Mouse (Mus musculus): ENCODE results near the gene Aff4. TPM values are rescaled to one million over a fixed set of nuclear protein-coding genes. Genes with fewer than 3 reads are reported as not detected.
A peak's percentile ranks its signal among the peaks of the same experiment; 100 is the strongest.

Aff4 gene
- polyA plus RNA-seq, 1 experiment, result 38.6 TPM

DNA sequence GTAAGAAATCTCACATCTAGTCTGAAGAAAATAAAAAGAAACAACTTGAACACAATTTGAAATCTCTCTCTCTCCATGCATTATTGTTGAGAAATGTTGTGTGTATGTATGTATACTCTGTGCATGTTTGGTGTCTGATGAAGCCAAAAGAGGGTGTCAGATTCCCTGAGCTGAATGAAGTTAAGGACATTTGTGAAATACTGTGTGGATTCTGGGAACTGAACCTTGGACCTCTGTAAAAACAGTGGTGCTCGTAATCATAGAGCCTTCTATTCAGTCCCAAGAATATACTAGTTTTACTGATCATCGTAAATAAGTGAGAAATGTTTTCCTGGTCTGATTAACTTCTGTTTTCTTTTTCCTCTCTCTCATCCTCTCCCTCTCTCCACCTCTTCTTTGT is 16.4 kb downstream of the Aff4 start:
- H3K4me3 ChIP-seq (ENCODE audit: insufficient read depth, low read length), result no peak overlapping the region
- TF ChIP-seq POLR2A (IDR thresholded peaks at IDR 0.05; ENCODE audit: extremely low read depth, insufficient read depth, low read length) (no peak), CTCF (IDR thresholded peaks at IDR 0.05; ENCODE audit: extremely low read depth, insufficient read depth, low read length) (no peak)
- H3K4me1 ChIP-seq (ENCODE audit: control insufficient read depth, insufficient read depth, low read length), result no peaks in the 10 kb centered on the region
- H3K27ac ChIP-seq (ENCODE audit: insufficient read depth, low read length), result no peak overlapping the region

DNA sequence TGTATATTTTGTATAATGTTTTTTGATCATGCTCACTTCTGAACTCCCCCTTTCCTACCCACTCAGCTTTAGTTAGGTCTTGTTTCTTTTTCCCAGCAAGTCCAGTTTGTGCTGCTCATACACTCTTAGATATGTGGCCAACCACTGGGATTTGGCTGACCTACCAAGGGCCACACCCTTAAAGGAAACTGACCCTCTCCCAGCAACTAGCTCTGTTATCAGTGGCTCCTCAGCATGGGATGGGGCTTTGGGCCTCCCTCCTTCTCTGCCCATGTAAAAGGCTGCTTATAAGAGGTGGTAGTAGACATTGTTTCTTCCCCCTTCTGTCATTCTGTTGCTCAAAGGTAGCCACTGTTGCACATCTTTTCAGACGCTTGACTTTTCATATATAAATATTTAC is 28.3 kb downstream of the Aff4 start:
- Histone ChIP-seq H3K4me1 (ENCODE audit: control insufficient read depth, insufficient read depth, low read length) (no peaks in the 10 kb centered on the region; the same call in none of the 2 replicates), H3K27ac (ENCODE audit: insufficient read depth, low read length) (no peak overlapping the region), H3K4me3 (ENCODE audit: insufficient read depth, low read length) (no peak overlapping the region)
- TF ChIP-seq POLR2A (IDR thresholded peaks at IDR 0.05; ENCODE audit: extremely low read depth, insufficient read depth, low read length) (no peak), CTCF (IDR thresholded peaks at IDR 0.05; ENCODE audit: extremely low read depth, insufficient read depth, low read length) (no peak)

DNA sequence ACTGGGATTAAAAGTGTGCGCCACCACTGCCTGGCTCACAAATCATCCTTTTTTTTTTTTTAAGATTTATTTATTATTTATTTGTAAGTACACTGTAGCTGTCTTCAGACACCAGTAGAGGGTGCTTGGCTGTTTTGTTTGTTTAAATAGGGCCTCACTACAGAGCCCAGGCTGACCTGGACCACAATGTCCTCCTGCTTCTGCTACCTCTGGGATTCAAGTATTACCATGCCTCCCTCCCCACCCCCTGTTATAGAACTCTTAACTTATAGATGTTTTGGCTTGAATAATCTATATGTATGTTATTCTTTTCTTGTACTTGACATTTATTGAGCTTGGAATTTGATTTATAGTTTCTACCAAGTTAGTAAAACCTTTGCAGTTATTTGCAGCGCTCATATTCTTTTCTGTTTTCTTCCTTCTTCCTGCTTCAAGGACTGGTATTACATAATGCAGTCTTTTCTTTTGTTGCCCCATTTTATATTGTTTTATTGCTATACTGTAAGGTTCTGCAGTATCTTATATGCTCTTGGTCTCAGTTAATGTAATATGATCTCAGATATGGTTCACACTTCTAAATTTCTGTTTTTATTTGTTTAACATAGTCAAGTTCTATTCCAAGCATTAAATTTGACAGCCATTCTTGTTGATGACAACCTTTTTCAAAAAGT is 33.3 kb downstream of the Aff4 start:
- H3K4me3 ChIP-seq (ENCODE audit: insufficient read depth, low read length), result no peak overlapping the region
- no peak for TF ChIP-seq POLR2A (IDR thresholded peaks at IDR 0.05; ENCODE audit: extremely low read depth, insufficient read depth, low read length)
- TF ChIP-seq CTCF (IDR thresholded peaks at IDR 0.05; ENCODE audit: extremely low read depth, insufficient read depth, low read length), result no peak
- H3K4me1 ChIP-seq (ENCODE audit: control insufficient read depth, insufficient read depth, low read length), result no peaks in the 10 kb centered on the region; the same call in none of the 2 replicates
- no peak overlapping the region for H3K27ac ChIP-seq (ENCODE audit: insufficient read depth, low read length)

DNA sequence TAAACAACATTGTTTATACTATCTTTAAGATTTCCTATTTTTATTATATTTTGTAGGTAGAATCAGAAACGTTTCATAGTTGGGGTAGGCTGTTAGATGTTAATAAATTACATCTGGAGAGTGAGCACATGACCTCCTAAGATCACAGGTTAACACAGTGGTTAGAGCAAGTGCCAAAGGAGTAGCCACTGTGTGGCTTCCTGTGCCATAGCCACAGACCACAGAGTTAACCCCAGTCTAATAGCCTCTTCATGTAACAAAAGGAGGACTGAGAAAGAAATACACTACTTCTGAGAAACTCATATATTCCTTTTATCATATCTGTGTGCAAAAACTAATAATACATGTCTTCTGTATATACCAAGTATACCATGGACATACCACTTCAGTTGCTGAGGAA is 43.2 kb downstream of the Aff4 start:
- TF ChIP-seq CTCF (IDR thresholded peaks at IDR 0.05; ENCODE audit: extremely low read depth, insufficient read depth, low read length), result no peak
- TF ChIP-seq POLR2A (IDR thresholded peaks at IDR 0.05; ENCODE audit: extremely low read depth, insufficient read depth, low read length), result no peak
- Histone ChIP-seq H3K4me1 (ENCODE audit: control insufficient read depth, insufficient read depth, low read length) (no peaks in the 10 kb centered on the region), H3K27ac (ENCODE audit: insufficient read depth, low read length) (no peak overlapping the region), H3K4me3 (ENCODE audit: insufficient read depth, low read length) (no peak overlapping the region)

DNA sequence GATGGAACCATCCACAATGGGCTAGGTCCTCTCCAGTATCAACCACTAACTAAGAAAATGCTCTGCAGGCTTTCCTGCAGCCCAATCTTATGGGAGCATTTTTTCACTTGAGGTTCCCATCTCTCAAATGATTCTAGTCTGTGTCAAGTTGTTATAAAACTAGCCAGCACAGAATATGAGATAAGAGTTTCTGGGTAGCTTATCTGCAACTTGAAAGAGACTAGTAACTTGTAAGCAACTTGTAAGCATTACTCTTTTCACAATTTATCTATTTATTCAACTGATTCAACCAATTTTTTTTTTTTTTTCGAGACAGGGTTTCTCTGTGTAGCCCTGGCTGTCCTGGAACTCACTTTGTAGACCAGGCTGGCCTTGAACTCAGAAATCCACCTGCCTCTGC is 53.0 kb downstream of the Aff4 start:
- H3K4me3 ChIP-seq (ENCODE audit: insufficient read depth, low read length), result no peak overlapping the region
- no peaks in the 10 kb centered on the region for H3K4me1 ChIP-seq (ENCODE audit: control insufficient read depth, insufficient read depth, low read length)
- H3K27ac ChIP-seq (ENCODE audit: insufficient read depth, low read length), result no peak overlapping the region
- no peak for TF ChIP-seq CTCF (IDR thresholded peaks at IDR 0.05; ENCODE audit: extremely low read depth, insufficient read depth, low read length)
- TF ChIP-seq POLR2A (IDR thresholded peaks at IDR 0.05; ENCODE audit: extremely low read depth, insufficient read depth, low read length), result no peak

DNA sequence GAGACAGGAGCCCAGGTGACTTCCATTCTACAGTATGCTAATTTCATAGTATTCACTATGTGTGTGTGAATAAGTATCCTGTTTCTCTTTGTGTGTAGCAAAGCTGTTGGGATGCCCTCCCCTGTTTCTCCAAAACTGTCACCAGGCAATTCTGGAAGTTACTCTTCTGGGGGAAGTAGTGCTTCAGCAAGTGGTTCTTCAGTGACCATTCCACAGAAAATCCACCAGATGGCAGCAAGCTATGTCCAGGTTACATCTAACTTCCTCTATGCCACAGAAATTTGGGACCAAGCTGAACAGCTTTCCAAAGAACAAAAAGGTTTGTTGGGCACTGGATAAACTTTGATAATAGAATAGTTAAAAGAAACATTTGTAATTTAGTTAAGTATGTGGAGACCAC is 61.1 kb downstream of the Aff4 start:
- Histone ChIP-seq H3K4me1 (ENCODE audit: control insufficient read depth, insufficient read depth, low read length) (no peaks in the 10 kb centered on the region), H3K4me3 (ENCODE audit: insufficient read depth, low read length) (no peak overlapping the region), H3K27ac (ENCODE audit: insufficient read depth, low read length) (no peak overlapping the region)
- TF ChIP-seq POLR2A (IDR thresholded peaks at IDR 0.05; ENCODE audit: extremely low read depth, insufficient read depth, low read length) (no peak), CTCF (IDR thresholded peaks at IDR 0.05; ENCODE audit: extremely low read depth, insufficient read depth, low read length) (peak; percentile 54; the same call in 1 of the 2 replicates)

DNA sequence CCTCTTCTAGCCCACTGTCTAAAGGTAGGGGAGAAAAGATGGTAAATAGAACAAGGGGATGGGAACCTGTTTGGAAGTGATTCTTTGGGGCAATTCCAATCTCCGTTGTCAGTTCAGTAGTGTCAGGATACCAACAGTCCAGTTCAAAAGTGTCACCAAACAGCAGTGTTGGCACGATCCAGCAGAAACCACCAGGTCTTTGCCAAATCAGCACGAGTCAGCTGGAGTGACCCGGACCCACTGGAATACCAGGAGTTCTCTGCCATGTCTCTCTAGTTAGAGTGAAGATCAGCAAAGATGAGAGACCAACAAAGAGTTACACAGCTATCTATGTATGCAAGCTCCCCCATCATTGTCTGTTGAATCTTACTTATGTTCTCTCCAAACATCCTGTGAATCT is 63.2 kb downstream of the Aff4 start:
- no peak overlapping the region for H3K4me3 ChIP-seq (ENCODE audit: insufficient read depth, low read length)
- H3K4me1 ChIP-seq (ENCODE audit: control insufficient read depth, insufficient read depth, low read length), result no peaks in the 10 kb centered on the region
- TF ChIP-seq POLR2A (IDR thresholded peaks at IDR 0.05; ENCODE audit: extremely low read depth, insufficient read depth, low read length) (no peak), CTCF (IDR thresholded peaks at IDR 0.05; ENCODE audit: extremely low read depth, insufficient read depth, low read length) (no peak)
- no peak overlapping the region for H3K27ac ChIP-seq (ENCODE audit: insufficient read depth, low read length)

DNA sequence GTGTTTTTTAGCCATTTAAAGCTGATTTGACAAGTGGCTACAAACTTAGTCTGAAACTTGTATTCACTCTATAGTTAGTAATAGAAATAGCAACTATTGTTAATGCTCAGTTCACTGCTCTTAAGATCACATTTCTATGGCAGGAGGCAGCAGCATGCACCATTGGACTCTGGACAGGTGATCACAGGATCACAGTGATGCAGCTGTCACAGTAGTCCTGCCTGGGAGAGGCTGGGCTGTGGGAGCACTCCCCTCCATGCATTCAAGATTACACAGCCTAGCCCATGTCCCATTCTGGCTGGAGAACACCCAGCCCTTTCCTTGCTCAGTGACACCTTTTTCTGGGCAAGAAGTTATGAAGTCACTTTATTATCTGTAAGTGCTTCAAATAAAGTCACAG is 67.4 kb downstream of the Aff4 start:
- Histone ChIP-seq H3K27ac (ENCODE audit: insufficient read depth, low read length) (no peak overlapping the region), H3K4me3 (ENCODE audit: insufficient read depth, low read length) (no peak overlapping the region), H3K4me1 (ENCODE audit: control insufficient read depth, insufficient read depth, low read length) (no peaks in the 10 kb centered on the region)
- no peak for TF ChIP-seq POLR2A (IDR thresholded peaks at IDR 0.05; ENCODE audit: extremely low read depth, insufficient read depth, low read length)
- no peak for TF ChIP-seq CTCF (IDR thresholded peaks at IDR 0.05; ENCODE audit: extremely low read depth, insufficient read depth, low read length)

DNA sequence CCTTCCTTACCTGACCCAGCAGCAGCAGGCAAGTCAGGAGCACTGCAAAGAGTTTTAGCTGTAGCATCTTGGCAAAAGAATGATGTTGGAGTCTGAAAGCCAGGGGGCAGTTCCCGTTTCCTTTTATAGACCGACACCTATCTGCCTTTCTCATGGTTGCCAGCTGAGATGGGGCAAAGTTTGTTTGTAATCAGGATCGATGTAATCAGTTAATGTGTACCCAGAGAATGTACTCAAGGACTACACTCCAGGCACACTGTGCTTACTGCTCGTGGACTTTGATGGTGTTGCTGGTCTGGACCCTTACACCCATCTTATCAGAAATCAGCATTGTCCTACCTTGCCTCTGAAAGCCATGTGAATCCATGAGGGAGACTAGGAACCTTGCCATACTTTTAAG is 72.4 kb downstream of the Aff4 start, which contains the start of gene Leap2:
TSS of gene Leap2 (minus strand) at position 135 of the 400 bp plus-strand sequence.
- no peak within 1 kb of the TSS for H3K27ac ChIP-seq (ENCODE audit: insufficient read depth, low read length)
- no peak within 1 kb of the TSS for H3K4me3 ChIP-seq (ENCODE audit: insufficient read depth, low read length)
- no peaks in the 10 kb centered on the region for H3K4me1 ChIP-seq (ENCODE audit: control insufficient read depth, insufficient read depth, low read length)
- TF ChIP-seq POLR2A (IDR thresholded peaks at IDR 0.05; ENCODE audit: extremely low read depth, insufficient read depth, low read length) (no peak), CTCF (IDR thresholded peaks at IDR 0.05; ENCODE audit: extremely low read depth, insufficient read depth, low read length) (no peak)

DNA sequence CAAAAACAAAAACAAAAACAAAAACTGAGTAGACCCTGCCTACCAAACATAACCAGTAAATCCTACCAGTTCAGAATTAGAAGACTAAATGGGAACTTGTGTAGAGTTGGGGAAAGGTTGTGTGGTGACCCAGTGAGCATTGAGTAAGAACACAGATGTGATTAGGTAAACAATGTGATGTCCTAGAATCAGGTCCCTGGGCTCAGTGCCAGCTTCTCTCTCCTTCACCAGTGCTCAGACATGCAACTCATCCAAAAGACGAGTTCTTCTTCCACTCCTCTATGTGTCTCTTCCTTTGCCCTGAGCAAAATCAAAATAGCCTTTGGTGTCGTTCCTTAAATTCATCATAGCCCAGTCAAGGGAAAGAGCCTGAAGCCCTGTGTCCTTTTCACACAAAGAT is 74.2 kb downstream of the Aff4 start:
- TF ChIP-seq CTCF (IDR thresholded peaks at IDR 0.05; ENCODE audit: extremely low read depth, insufficient read depth, low read length) (no peak), POLR2A (IDR thresholded peaks at IDR 0.05; ENCODE audit: extremely low read depth, insufficient read depth, low read length) (no peak)
- Histone ChIP-seq H3K4me1 (ENCODE audit: control insufficient read depth, insufficient read depth, low read length) (peaks cover 2% of the 10 kb centered on the region; the same call in 1 of the 2 replicates), H3K4me3 (ENCODE audit: insufficient read depth, low read length) (no peak overlapping the region), H3K27ac (ENCODE audit: insufficient read depth, low read length) (no peak overlapping the region)
